Mouse (Mus musculus) testis, adult 2 months (tissue): Measurements from ENCODE around the gene Rpl3. TPM values are rescaled to one million over a fixed set of nuclear protein-coding genes. Genes with fewer than 3 reads are reported as not detected.

Source experiments
- H3K27ac ChIP-seq: fragments of 200-500 bp; 2 replicates; pipeline ENCODE4 v1.5.1; 2012; ENCODE audit warnings: low read depth, low read length; ENCODE audit not compliant: control insufficient read depth, insufficient read depth
- H3K27me3 ChIP-seq: fragments of 200-500 bp; 2 replicates; pipeline ENCODE4 v1.6.1; 2012; ENCODE audit warnings: mild to moderate bottlenecking, low read length, moderate library complexity; ENCODE audit not compliant: control insufficient read depth, insufficient read depth
- H3K36me3 ChIP-seq: fragments of 200-500 bp; 2 replicates; pipeline ENCODE4 v1.6.1; 2012; ENCODE audit warnings: mild to moderate bottlenecking, low read length; ENCODE audit not compliant: control insufficient read depth, insufficient read depth
- H3K4me1 ChIP-seq: fragments of 200-500 bp; 2 replicates; pipeline ENCODE4 v1.6.1; 2012; ENCODE audit warnings: low read length; ENCODE audit not compliant: control insufficient read depth, insufficient read depth
- H3K4me3 ChIP-seq: fragments of 200-500 bp; 2 replicates; pipeline ENCODE4 v1.5.1; 2012; ENCODE audit warnings: low read depth, mild to moderate bottlenecking, low read length, moderate library complexity, mixed read lengths; ENCODE audit not compliant: control insufficient read depth
- CTCF ChIP-seq: fragments of 200-500 bp; IDR thresholded peaks from 2 replicates; pipeline ENCODE4 v1.5.1; 2012; ENCODE audit warnings: low read depth, mild to moderate bottlenecking, inconsistent platforms, low read length, moderate library complexity; ENCODE audit not compliant: control insufficient read depth, insufficient read depth, insufficient replicate concordance
- POLR2A ChIP-seq: fragments of 200-500 bp; IDR thresholded peaks from 2 replicates; pipeline ENCODE4 v1.6.1; 2012; ENCODE audit warnings: low read depth, mild to moderate bottlenecking, inconsistent platforms, low read length, moderate library complexity; ENCODE audit not compliant: control insufficient read depth
- polyA plus RNA-seq: library from polyadenylated mRNA; depleted of rRNA; stranded (reverse); fragments of >200 nt; gene quantifications from 2 replicates; pipeline ENCODE4 v1.2.3, GENCODE M21; 2012; rRNA removed

Rpl3 gene
- polyA plus RNA-seq, 1 experiment = 122 TPM

- H3K4me1 ChIP-seq = peaks cover 16% of the 10 kb centered on the region
- H3K27me3 ChIP-seq = no peaks in the 10 kb centered on the region
- H3K27ac ChIP-seq = no peak overlapping the region
- H3K4me3 ChIP-seq = no peak overlapping the region
- H3K36me3 ChIP-seq = no peaks in the 10 kb centered on the region
- no peak for TF ChIP-seq CTCF
- no peak for TF ChIP-seq POLR2A
Observed at GRCm38 (mm10) chr15:80028862-80029261, 62.8 kb downstream of the Rpl3 start.

Other genes starting within 250 kb of the Rpl3 start
- 10.8 and 11.1 TPM in 2 replicates for gene Apobec3, start 200.2 kb downstream of the Rpl3 start, polyA plus RNA-seq
- 44.0 and 47.8 TPM in 2 replicates for gene Cbx7, start 120.7 kb downstream of the Rpl3 start, polyA plus RNA-seq
- 1.6 and 1.9 TPM in 2 replicates for gene Pdgfb, start 76.9 kb downstream of the Rpl3 start, polyA plus RNA-seq
- gene Syngr1, start 534 bp downstream of the Rpl3 start, polyA plus RNA-seq = 7.9 and 8.5 TPM in 2 replicates
- gene Tab1, start 41.3 kb upstream of the Rpl3 start, polyA plus RNA-seq = 4.0 and 4.7 TPM in 2 replicates
- 0.38 and 0.95 TPM in 2 replicates for gene Mgat3, start 81.9 kb upstream of the Rpl3 start, polyA plus RNA-seq
- gene Mief1, start 142.2 kb upstream of the Rpl3 start, polyA plus RNA-seq = 38.4 and 43.6 TPM in 2 replicates
- not detected in 2 replicates for gene AC140267.1, start 144.0 kb upstream of the Rpl3 start, polyA plus RNA-seq
- gene Atf4, start 163.3 kb upstream of the Rpl3 start, polyA plus RNA-seq = 46.0 and 46.7 TPM in 2 replicates
- gene Rps19bp1, start 172.4 kb upstream of the Rpl3 start, polyA plus RNA-seq = 13.6 and 14.5 TPM in 2 replicates
- gene Cacna1i, start 195.4 kb upstream of the Rpl3 start, polyA plus RNA-seq = 1.1 and 1.2 TPM in 2 replicates